Mouse (Mus musculus): Measurements from ENCODE around the gene Atp6v1f. TPM values are rescaled to one million over a fixed set of nuclear protein-coding genes. Genes with fewer than 3 reads are reported as not detected.

Gene Atp6v1f
- polyA plus RNA-seq, 1 experiment = 381 TPM

DNA sequence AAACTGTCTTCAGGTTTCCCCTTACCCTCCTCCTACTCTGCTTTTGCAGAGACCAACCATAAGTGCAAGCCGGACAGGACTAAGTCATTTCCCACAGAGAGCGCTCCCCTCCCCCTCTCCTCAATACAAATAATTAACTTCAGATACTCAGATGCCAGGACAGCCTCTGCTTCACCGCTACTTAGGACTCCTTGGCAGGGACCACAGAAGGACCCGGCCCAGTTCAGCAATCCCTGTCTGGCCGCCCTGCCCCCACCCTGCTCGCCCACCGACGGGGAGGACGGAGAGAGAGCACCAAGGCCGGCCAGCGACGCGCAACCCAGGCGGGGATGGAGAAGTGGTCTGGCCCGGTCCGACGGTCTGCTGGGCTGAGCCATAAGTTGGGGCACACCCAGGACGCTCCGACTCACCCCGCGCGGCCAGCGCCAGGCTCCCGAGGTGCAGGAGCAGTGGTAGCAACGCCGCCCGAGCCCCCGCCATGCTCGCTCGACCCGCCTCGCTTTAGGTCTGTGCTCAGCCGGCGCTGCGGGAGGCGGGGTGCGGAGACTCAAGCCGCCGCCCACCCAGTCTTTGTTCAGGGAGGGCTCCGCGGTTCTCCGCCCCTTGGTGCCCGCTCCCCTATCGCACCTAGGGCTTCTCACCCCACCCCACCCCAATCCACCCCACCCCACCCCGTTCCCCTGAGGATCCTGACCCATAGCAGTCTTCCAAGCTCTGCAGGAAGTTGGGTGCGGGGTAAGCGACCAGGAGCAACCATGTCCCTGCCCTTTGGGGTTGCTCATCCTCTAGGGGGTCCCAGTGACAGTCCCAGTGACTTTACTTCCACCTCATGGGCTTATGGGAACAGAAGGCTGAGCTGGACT, 40.2 kb downstream of the Atp6v1f start, which contains the start of gene Kcp:
TSS of gene Kcp (minus strand) at position 506 of the 863 bp plus-strand sequence.
- H3K27ac ChIP-seq (ENCODE audit: control insufficient read depth, insufficient read depth, low read length) = no peak within 1 kb of the TSS
- H3K36me3 ChIP-seq (ENCODE audit: control insufficient read depth, insufficient read depth, low read length) = no peaks in the 10 kb centered on the region
- H3K4me1 ChIP-seq (replicated peaks; ENCODE audit: control insufficient read depth, insufficient read depth, low read length) = 0 out of 2 replicates have a peak, but pooled peaks cover under 1% of the 10 kb centered on the region
- DNase-seq = no peak
- no peak for TF ChIP-seq POLR2A (IDR thresholded peaks at IDR 0.05; ENCODE audit: control insufficient read depth, extremely low read depth, insufficient read depth, low read length, poor library complexity)
- no peak for TF ChIP-seq CTCF (IDR thresholded peaks at IDR 0.05; ENCODE audit: borderline replicate concordance, control insufficient read depth, extremely low read depth, insufficient read depth, low read length, poor library complexity)
- H3K4me3 ChIP-seq (ENCODE audit: control insufficient read depth, insufficient read depth, low read length) = no peak within 1 kb of the TSS
- 5% methylated on average over 47 of the region's 47 CpGs for WGBS
- H3K27me3 ChIP-seq (ENCODE audit: control insufficient read depth, insufficient read depth, low read length) = peaks cover 6% of the 10 kb centered on the region; the same call in 1 of the 2 replicates

DNA sequence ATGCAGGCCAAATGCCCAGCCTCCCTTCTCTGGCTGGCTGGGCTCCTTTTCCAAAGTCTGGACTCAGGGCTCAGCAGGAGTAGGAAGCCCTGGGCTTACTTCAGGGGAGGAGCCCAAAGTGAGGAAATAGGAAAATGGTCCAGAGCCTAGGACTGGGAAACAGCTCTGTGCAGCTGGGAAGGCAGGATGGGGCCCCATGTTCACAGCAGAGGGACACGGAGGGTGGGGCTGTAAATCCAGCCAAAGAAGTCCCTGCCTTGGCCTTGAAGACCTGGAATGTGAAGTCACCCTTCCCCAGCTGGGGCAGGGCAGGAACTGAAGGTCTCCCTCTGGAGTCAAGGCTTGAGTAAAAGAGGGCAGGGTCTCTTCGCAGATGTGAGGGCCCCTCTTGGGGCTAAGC, 41.6 kb downstream of the Atp6v1f start:
- H3K4me3 ChIP-seq (ENCODE audit: control insufficient read depth, insufficient read depth, low read length) = no peak overlapping the region
- H3K27ac ChIP-seq (ENCODE audit: control insufficient read depth, insufficient read depth, low read length) = no peak overlapping the region
- TF ChIP-seq POLR2A (IDR thresholded peaks at IDR 0.05; ENCODE audit: control insufficient read depth, extremely low read depth, insufficient read depth, low read length, poor library complexity) (no peak), CTCF (IDR thresholded peaks at IDR 0.05; ENCODE audit: borderline replicate concordance, control insufficient read depth, extremely low read depth, insufficient read depth, low read length, poor library complexity) (no peak)
- no peak for DNase-seq
- 87% methylated on average over 2 of the region's 2 CpGs for WGBS
- H3K36me3 ChIP-seq (ENCODE audit: control insufficient read depth, insufficient read depth, low read length) = no peaks in the 10 kb centered on the region
- peaks cover 6% of the 10 kb centered on the region; the same call in 1 of the 2 replicates for H3K27me3 ChIP-seq (ENCODE audit: control insufficient read depth, insufficient read depth, low read length)
- H3K4me1 ChIP-seq (replicated peaks; ENCODE audit: control insufficient read depth, insufficient read depth, low read length) = peaks cover 7% of the 10 kb centered on the region

DNA sequence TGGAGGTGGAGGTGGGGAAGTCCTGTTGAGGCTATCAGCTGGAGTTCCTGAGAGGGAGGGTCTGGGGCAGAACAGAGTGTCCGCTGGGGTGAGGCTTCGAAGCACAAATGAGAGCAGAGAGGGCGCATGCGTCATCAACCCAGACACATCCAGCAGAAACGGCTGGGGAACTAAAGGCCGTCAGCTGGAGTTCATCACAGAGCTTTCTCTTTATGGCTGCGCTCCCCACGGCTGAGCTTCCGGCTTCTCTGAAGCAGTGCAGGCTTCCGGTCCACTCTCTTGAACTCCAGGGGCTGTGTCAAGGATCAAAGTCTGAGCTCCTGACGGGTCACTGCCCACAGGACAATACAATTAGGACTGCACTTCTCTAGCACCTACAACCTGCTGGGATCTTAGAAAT, 45.8 kb downstream of the Atp6v1f start:
- Histone ChIP-seq H3K27ac (ENCODE audit: control insufficient read depth, insufficient read depth, low read length) (no peak overlapping the region), H3K36me3 (ENCODE audit: control insufficient read depth, insufficient read depth, low read length) (no peaks in the 10 kb centered on the region), H3K27me3 (ENCODE audit: control insufficient read depth, insufficient read depth, low read length) (peaks cover under 1% of the 10 kb centered on the region; the same call in 1 of the 2 replicates), H3K4me3 (ENCODE audit: control insufficient read depth, insufficient read depth, low read length) (no peak overlapping the region), H3K4me1 (replicated peaks; ENCODE audit: control insufficient read depth, insufficient read depth, low read length) (peaks cover 7% of the 10 kb centered on the region)
- WGBS = under 1% methylated on average over 11 of the region's 11 CpGs
- peak; percentile 16 for DNase-seq
- TF ChIP-seq CTCF (IDR thresholded peaks at IDR 0.05; ENCODE audit: borderline replicate concordance, control insufficient read depth, extremely low read depth, insufficient read depth, low read length, poor library complexity) (no peak), POLR2A (IDR thresholded peaks at IDR 0.05; ENCODE audit: control insufficient read depth, extremely low read depth, insufficient read depth, low read length, poor library complexity) (no peak)

DNA sequence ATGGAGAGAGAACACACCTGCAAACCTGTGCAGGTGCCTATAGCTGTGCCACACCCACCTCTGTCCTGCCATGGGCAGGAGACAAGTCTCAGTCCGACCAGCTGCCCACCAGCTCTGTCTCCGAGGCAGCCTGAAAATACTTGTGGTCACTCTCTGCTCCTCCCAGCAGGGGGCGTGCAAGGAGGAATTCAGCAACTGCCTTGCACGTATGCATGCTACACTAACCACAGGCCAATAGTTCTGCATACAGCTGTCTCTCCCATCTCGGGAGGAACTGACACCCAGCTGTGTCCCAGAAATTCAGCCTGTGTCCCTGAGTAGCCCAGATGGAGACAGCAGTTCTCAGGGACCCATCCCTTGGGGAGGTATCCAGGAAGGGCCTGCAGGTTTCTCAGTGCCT, 49.6 kb downstream of the Atp6v1f start:
- no peaks in the 10 kb centered on the region for H3K36me3 ChIP-seq (ENCODE audit: control insufficient read depth, insufficient read depth, low read length)
- WGBS = 7% methylated on average over 5 of the region's 5 CpGs
- no peak overlapping the region for H3K27ac ChIP-seq (ENCODE audit: control insufficient read depth, insufficient read depth, low read length)
- no peaks in the 10 kb centered on the region for H3K27me3 ChIP-seq (ENCODE audit: control insufficient read depth, insufficient read depth, low read length)
- peaks cover 7% of the 10 kb centered on the region for H3K4me1 ChIP-seq (replicated peaks; ENCODE audit: control insufficient read depth, insufficient read depth, low read length)
- no peak overlapping the region for H3K4me3 ChIP-seq (ENCODE audit: control insufficient read depth, insufficient read depth, low read length)
- peak; percentile 68 for DNase-seq
- TF ChIP-seq POLR2A (IDR thresholded peaks at IDR 0.05; ENCODE audit: control insufficient read depth, extremely low read depth, insufficient read depth, low read length, poor library complexity) = no peak
- peak; percentile 91; the same call in 1 of the 2 replicates for TF ChIP-seq CTCF (IDR thresholded peaks at IDR 0.05; ENCODE audit: borderline replicate concordance, control insufficient read depth, extremely low read depth, insufficient read depth, low read length, poor library complexity)

Other genes starting within 250 kb of the Atp6v1f start
- gene Hilpda, start 195.2 kb upstream of the Atp6v1f start, polyA plus RNA-seq (2012; rRNA removed) = 31.3 and 35.9 TPM in 2 replicates
- gene Fam71f2, start 188.1 kb upstream of the Atp6v1f start, polyA plus RNA-seq (2012; rRNA removed) = 2.5 and 2.7 TPM in 2 replicates
- gene Fam71f1, start 148.6 kb upstream of the Atp6v1f start, polyA plus RNA-seq (2012; rRNA removed) = not detected in 2 replicates
- 35.2 and 41.9 TPM in 2 replicates for gene Calu, start 119.6 kb upstream of the Atp6v1f start, polyA plus RNA-seq (2012; rRNA removed)
- gene Opn1sw, start 79.2 kb upstream of the Atp6v1f start, polyA plus RNA-seq (2012; rRNA removed) = 0.04 TPM in 1 of 2 replicates, not detected in the other
- gene Ccdc136, start 71.4 kb upstream of the Atp6v1f start, polyA plus RNA-seq (2012; rRNA removed) = 0.61 and 1.3 TPM in 2 replicates
- 0.78 and 2.5 TPM in 2 replicates for gene Flnc, start 34.5 kb upstream of the Atp6v1f start, polyA plus RNA-seq (2012; rRNA removed)
- gene Atp6v1fnb, start 3.7 kb downstream of the Atp6v1f start, polyA plus RNA-seq (2012; rRNA removed) = 0.22 and 0.34 TPM in 2 replicates
- 2.9 and 3.0 TPM in 2 replicates for gene Kcp, start 40.2 kb downstream of the Atp6v1f start, polyA plus RNA-seq (2012; rRNA removed)
- gene Irf5, start 58.9 kb downstream of the Atp6v1f start, polyA plus RNA-seq (2012; rRNA removed) = 37.3 and 46.4 TPM in 2 replicates
- gene Tnpo3, start 142.2 kb downstream of the Atp6v1f start, polyA plus RNA-seq (2012; rRNA removed) = 62.6 and 63.7 TPM in 2 replicates
- 4.6 and 6.1 TPM in 2 replicates for gene Tspan33, start 226.5 kb downstream of the Atp6v1f start, polyA plus RNA-seq (2012; rRNA removed)